Mouse (Mus musculus) MEL (cell line): ENCODE data around the gene Bub1b.

Experiments used
- CTCF ChIP-seq, 3 experiments: IDR thresholded peaks in 2 of 3; conservative IDR thresholded peaks in 1 of 3; 2 replicates each; pipeline ENCODE4 v1.5.1; 2011 to 2012; ENCODE audit warnings: low read length in 3 of 3, low read depth in 2 of 3, mild to moderate bottlenecking in 2 of 3, improper control_type of control experiment in 1 of 3, inconsistent platforms in 1 of 3, mixed read lengths in 1 of 3, moderate library complexity in 1 of 3; ENCODE audit not compliant: control insufficient read depth in 1 of 3, insufficient read depth in 1 of 3, poor library complexity in 1 of 3, severe bottlenecking in 1 of 3
- ELF1 ChIP-seq: IDR thresholded peaks from 2 replicates; pipeline ENCODE4 v1.6.1; 2014; ENCODE audit warnings: low read depth, mild to moderate bottlenecking, inconsistent platforms, low read length, improper control_type of control experiment, moderate library complexity
- MAX ChIP-seq: IDR thresholded peaks from 2 replicates; pipeline ENCODE4 v1.6.1; 2011; ENCODE audit warnings: low read length, improper control_type of control experiment
- MYB ChIP-seq: IDR thresholded peaks from 2 replicates; pipeline ENCODE4 v1.6.1; 2011; ENCODE audit warnings: mild to moderate bottlenecking, low read depth, low read length, improper control_type of control experiment
- POLR2A ChIP-seq, 2 experiments: IDR thresholded peaks; 2 replicates each; pipeline ENCODE4 v1.6.1; 2011 to 2012; ENCODE audit warnings: low read length in 2 of 2, mild to moderate bottlenecking in 2 of 2, control low read depth in 1 of 2, improper control_type of control experiment in 1 of 2, low read depth in 1 of 2, moderate library complexity in 1 of 2; ENCODE audit not compliant: control insufficient read depth in 1 of 2, insufficient read depth in 1 of 2, poor library complexity in 1 of 2

DNA sequence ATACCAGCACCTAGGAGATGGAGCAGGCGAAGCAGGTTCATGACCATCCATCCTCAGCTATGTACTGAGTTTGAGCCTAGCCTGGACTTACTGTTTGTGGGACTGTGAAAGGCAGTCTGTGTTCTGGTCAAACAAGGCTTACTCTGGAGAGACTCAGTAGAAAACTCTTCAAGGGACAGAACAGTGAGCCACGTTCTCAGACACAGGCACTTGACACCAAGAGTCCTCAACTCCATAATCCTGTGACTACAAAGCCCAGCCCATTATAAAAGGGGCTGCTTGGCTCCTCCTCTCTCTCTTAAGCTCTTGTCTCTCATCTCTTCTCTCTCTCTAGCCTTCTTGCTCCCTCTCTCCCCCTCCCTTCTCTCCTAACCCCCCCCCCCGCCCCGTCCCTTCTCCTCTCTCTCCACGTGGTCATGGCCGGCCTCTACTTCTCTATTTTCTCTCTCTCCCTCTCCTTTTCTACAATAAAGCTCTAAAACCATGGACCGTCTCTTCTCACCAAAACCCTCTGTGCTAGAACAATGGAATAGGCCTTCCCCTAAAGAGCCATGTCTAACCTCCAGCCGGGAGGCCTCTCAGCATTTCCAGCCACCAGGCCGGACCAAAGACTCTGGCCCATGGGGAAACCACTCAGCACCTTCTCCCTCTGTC, 25.7 kb upstream of the Bub1b start:
- no peak for TF ChIP-seq ELF1
- TF ChIP-seq CTCF (IDR thresholded peaks at IDR 0.05 in 2 of 3, conservative IDR thresholded peaks at IDR 0.05 in 1 of 3; ENCODE audit: control insufficient read depth in 1 of 3, insufficient read depth in 1 of 3, low read depth in 2 of 3, low read length in 3 of 3, poor library complexity in 1 of 3, severe bottlenecking in 1 of 3) = no peak
- no peak for TF ChIP-seq MYB
- TF ChIP-seq POLR2A (IDR thresholded peaks at IDR 0.05; ENCODE audit: control insufficient read depth in 1 of 2, insufficient read depth in 1 of 2, low read depth in 1 of 2, low read length in 2 of 2, poor library complexity in 1 of 2) = no peak
- TF ChIP-seq MAX = peak; percentile 74
